8 mouse cellular contexts compared by ENCODE assay signal in the genomic region with DNA sequence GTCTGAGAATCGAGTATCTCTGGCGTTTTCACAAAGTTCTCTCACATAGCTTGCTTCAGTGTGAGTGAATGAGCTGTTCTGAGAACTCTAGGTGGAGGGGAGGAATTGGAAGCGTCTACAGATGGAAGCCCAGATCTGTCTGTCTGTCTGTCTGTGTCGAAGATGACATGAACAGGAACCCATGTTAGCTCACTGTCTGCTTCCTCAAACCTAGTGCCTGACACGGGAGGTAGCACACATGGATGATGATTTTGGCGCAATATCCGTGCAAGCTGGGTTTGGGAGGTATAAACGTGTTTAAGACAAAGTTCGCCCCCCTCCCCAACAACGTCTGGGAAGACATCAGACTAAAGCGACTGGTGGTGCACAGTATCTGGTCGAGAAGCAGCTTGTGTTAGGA. TPM values are rescaled to one million over a fixed set of nuclear protein-coding genes. Genes with fewer than 3 reads are reported as not detected.
DNase-seq lines count a peak whose midpoint lies in the region; ATAC-seq lines count a peak whose summit lies in the region.

No protein-coding gene starts in this region.

- no peaks in the 10 kb centered on the region for H3K9me3 ChIP-seq in erythroblast, embryonic 14.5 days (ENCODE audit: control insufficient read depth, low read length)

- H3K36me3 ChIP-seq in erythroblast, embryonic 14.5 days (ENCODE audit: control insufficient read depth), result peaks cover 12% of the 10 kb centered on the region
- H3K36me3 ChIP-seq in macrophage (ENCODE audit: inconsistent target), result no peaks in the 10 kb centered on the region

- 0 out of 2 replicates have a peak overlapping the region, but pooled peaks have one; percentile 22 for H3K27ac ChIP-seq in macrophage

- peaks cover 92% of the 10 kb centered on the region for H3K4me1 ChIP-seq in erythroblast, embryonic 14.5 days (ENCODE audit: control insufficient read depth)

- WGBS in macrophage (ENCODE audit: missing documents), result 17% methylated on average over 12 of the region's 12 CpGs

- peak; percentile 35 to 38 for DNase-seq in B cell, adult 2 months
- no peak for DNase-seq in MN1 (ENCODE audit: low spot score)
- DNase-seq in kidney, adult 11 months, result no peak

- ATAC-seq in erythroblast, adult 5-6 weeks (replicated peaks; ENCODE audit: low FRiP score, poor library complexity, severe bottlenecking), result no peak
- ATAC-seq in granulocyte monocyte progenitor cell, adult 5-6 weeks (replicated peaks; ENCODE audit: poor library complexity, severe bottlenecking), result peak; percentile 23
- no peak for ATAC-seq in frontal cortex, adult (ENCODE audit: low TSS enrichment)

- H3K27me3 ChIP-seq in erythroblast, embryonic 14.5 days (ENCODE audit: control insufficient read depth), result peaks cover 3% of the 10 kb centered on the region; the same call in 1 of the 2 replicates

- peaks cover 27% of the 10 kb centered on the region; the same call in 1 of the 2 replicates for H3K79me2 ChIP-seq in macrophage (ENCODE audit: inconsistent target)

- H3K4me3 ChIP-seq in erythroblast, embryonic 14.5 days (replicated peaks), result peak overlapping the region; percentile 90
- H3K4me3 ChIP-seq in macrophage (ENCODE audit: inconsistent target), result peak overlapping the region; percentile 78

RNA-seq across cellular contexts. Expression of gene Casp7, which starts 0.7 kb away (rescaled TPM):
- 0.47 and 0.57 TPM in 2 replicates for polyA plus RNA-seq in erythroblast, embryonic 14.5 days (2012)
- total RNA-seq in erythroblast, adult 5-6 weeks (2015; ENCODE audit: low replicate concordance), result 14.8 and 17.6 TPM in 2 replicates
- 15.0 and 17.6 TPM in 2 replicates for total RNA-seq in erythroblast, adult 5-6 weeks (2017; ENCODE audit: low replicate concordance)
- total RNA-seq in granulocyte monocyte progenitor cell, adult 5-6 weeks (2014; fragmentation: Nextera tagmentation), result 72.3 and 86.7 TPM in 2 replicates
- 42.4 and 43.4 TPM in 2 replicates for total RNA-seq in granulocyte monocyte progenitor cell, adult 5-6 weeks (2017)
- total RNA-seq in macrophage (2018; cell fraction: chromatin; rRNA removed), result 100 to 1,000 TPM in 2 of 26 experiments, 10 to 100 TPM in 24; 14.0 to 143 (median 40.7) TPM
- total RNA-seq in macrophage (2018; cell fraction: cytosol; rRNA removed), result 10 to 100 TPM; 28.7 to 61.4 (median 47.1) TPM
- 100 to 1,000 TPM in 4 of 26 experiments, 10 to 100 TPM in 22; 19.0 to 163 (median 49.6) TPM for total RNA-seq in macrophage (2018; cell fraction: nucleus; rRNA removed)
- 21.3 to 42.3 TPM (median 28.0 TPM) in 3 replicates for polyA plus RNA-seq in macrophage (2018)

RNA-seq across cellular contexts. Expression of gene Nrap, which starts 6.4 kb away (rescaled TPM):
- polyA plus RNA-seq in erythroblast, embryonic 14.5 days (2012), result 0.01 TPM in 1 of 2 replicates, not detected in the other
- not detected in 2 replicates for total RNA-seq in erythroblast, adult 5-6 weeks (2015; ENCODE audit: low replicate concordance)
- total RNA-seq in erythroblast, adult 5-6 weeks (2017; ENCODE audit: low replicate concordance), result 0.51 TPM in 1 of 2 replicates, not detected in the other
- total RNA-seq in granulocyte monocyte progenitor cell, adult 5-6 weeks (2014; fragmentation: Nextera tagmentation), result 1.1 TPM in 1 of 2 replicates, not detected in the other
- 0.78 and 0.98 TPM in 2 replicates for total RNA-seq in granulocyte monocyte progenitor cell, adult 5-6 weeks (2017)
- total RNA-seq in macrophage (2018; cell fraction: chromatin; rRNA removed), result 1 to 10 TPM in 24 of 26 experiments, under 1 TPM in 2; 0.53 to 4.3 (median 2.5) TPM
- total RNA-seq in macrophage (2018; cell fraction: cytosol; rRNA removed), result 1 to 10 TPM in 3 of 26 experiments, under 1 TPM in 23; 0.40 to 1.4 (median 0.67) TPM
- total RNA-seq in macrophage (2018; cell fraction: nucleus; rRNA removed), result 1 to 10 TPM in 17 of 26 experiments, under 1 TPM in 9; 0.44 to 1.7 (median 1.2) TPM
- polyA plus RNA-seq in macrophage (2018), result 0.38 to 0.87 TPM (median 0.82 TPM) in 3 replicates

Comparison
In these comparisons a context has a peak if more than half of its experiments do, and no peak if none do; other contexts are left out.
1. DNase-seq: peak in B cell, adult 2 months (2 of 2); none in MN1 (single experiment) and kidney, adult 11 months (single experiment).